Mouse (Mus musculus): ENCODE measurements around the gene Ska3. TPM values are rescaled to one million over a fixed set of nuclear protein-coding genes. Genes with fewer than 3 reads are reported as not detected.
A peak's percentile ranks its signal among the peaks of the same experiment; 100 is the strongest.
"Not testable (repeated sequence)": the region's sequence is repeated elsewhere in the genome, so short reads cannot be mapped to it uniquely, and the experiment has no call there.

Ska3 gene
- polyA plus RNA-seq (2016; fragmentation: Nextera tagmentation; extraction: Ambion mirVana), result 43.9 and 46.7 TPM in 2 replicates

GRCm38 (mm10) chr14:57825788-57826751 is at the start of gene Ska3, which contains the start of gene Mrpl57:
TSS of gene Ska3 (minus strand) at chr14:57826185.
TSS of gene Mrpl57 (plus strand) at chr14:57826234.
- Histone ChIP-seq H3K9ac (peak within 1 kb of the TSS; percentile 82), H3K27me3 (no peaks in the 10 kb centered on the region), H3K4me1 (peaks cover 16% of the 10 kb centered on the region), H3K27ac (peak within 1 kb of the TSS; percentile 94), H3K9me3 (no peaks in the 10 kb centered on the region), H3K4me2 (replicated peaks) (peak within 1 kb of the TSS; percentile 72), H3K36me3 (peaks cover 12% of the 10 kb centered on the region), H3K4me3 (peak within 1 kb of the TSS; percentile 68)
- peak; percentile 93 for ATAC-seq (ENCODE audit: insufficient number of reproducible peaks, insufficient read depth, low FRiP score, low TSS enrichment)
- WGBS, result under 1% methylated on average over 96 of the region's 96 CpGs

DNA sequence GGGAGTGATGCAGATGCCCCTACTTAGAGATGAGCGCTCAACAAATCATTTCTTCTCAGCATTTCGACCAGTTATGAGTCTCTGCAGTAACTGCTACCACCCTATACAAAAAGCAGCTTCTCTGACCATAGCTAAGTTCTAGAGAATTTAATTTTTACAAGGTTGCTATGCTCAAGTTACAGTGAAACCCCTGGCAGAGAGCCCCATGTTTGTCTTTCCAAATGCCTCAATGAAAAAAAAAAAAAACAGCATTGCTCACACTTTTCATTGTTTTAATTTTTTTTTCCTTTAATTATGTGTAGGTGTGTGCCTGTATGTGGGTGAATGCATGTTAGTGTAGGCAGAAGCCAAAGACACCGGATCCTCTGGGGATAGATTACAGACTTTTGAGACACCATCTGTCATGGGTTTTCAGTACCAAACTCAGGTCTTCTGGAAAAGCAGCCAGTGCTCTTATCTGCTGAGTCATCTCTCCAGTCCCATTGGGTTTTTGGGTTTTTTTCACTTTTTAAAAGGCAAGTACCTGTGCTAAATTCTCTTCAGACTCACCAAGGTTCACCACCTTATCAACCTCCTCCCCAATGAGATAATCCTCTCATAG is 40.8 kb upstream of the Ska3 start:
- Histone ChIP-seq H3K9ac (no peak overlapping the region), H3K27me3 (no peaks in the 10 kb centered on the region), H3K36me3 (peaks cover 44% of the 10 kb centered on the region), H3K4me1 (no peaks in the 10 kb centered on the region), H3K4me3 (no peak overlapping the region), H3K4me2 (replicated peaks) (no peak overlapping the region), H3K9me3 (no peaks in the 10 kb centered on the region), H3K27ac (no peak overlapping the region)
- no peak for ATAC-seq (ENCODE audit: insufficient number of reproducible peaks, insufficient read depth, low FRiP score, low TSS enrichment)
- 93% methylated on average over 3 of the region's 3 CpGs for WGBS

DNA sequence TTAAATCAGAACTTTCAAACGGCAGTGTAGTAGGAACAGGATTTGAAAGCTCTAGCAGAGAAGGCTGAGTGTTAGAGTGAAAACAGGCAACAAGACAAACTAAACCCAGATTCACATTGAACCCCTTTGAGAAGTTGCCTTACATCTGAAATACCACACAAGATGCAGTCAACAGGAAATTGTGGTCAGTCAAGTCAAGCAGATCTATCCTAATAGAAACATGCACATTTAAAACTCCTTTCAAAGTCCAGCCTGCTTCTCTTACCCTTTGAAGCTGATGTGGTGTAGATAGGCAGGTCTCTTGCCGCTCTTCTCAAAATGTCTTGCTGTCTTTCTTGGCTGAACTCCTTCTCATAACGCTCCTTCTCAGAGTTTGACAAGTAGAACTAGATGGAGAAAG is 39.3 kb upstream of the Ska3 start:
- 90% methylated on average over 3 of the region's 3 CpGs for WGBS
- no peak for ATAC-seq (ENCODE audit: insufficient number of reproducible peaks, insufficient read depth, low FRiP score, low TSS enrichment)
- no peaks in the 10 kb centered on the region for H3K27me3 ChIP-seq
- peaks cover 57% of the 10 kb centered on the region for H3K36me3 ChIP-seq
- H3K9me3 ChIP-seq, result no peaks in the 10 kb centered on the region
- no peak overlapping the region for H3K4me2 ChIP-seq (replicated peaks)
- no peaks in the 10 kb centered on the region for H3K4me1 ChIP-seq
- H3K9ac ChIP-seq, result no peak overlapping the region
- H3K27ac ChIP-seq, result no peak overlapping the region
- no peak overlapping the region for H3K4me3 ChIP-seq

DNA sequence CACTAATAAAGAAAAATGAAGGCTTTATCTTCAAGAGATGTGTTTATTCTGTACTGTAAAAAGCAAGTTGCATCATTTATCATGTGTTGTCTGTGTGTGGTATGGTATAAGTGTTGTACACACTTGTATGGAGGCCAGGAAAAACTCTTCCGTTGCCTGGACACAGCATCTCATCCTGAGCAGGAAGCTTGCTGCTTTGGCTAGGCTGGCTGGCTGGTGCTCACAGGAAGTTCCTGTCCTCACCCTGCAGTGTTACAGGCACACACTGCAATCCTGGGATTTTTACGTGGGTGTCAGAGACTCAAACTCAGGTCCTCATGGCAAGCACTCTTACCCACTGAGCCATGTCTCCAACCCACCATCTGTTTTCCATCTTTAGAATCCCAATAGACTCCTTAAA is 37.1 kb upstream of the Ska3 start:
- Histone ChIP-seq H3K4me2 (replicated peaks) (no peak overlapping the region), H3K4me3 (no peak overlapping the region), H3K36me3 (peaks cover 55% of the 10 kb centered on the region), H3K4me1 (no peaks in the 10 kb centered on the region), H3K27ac (no peak overlapping the region), H3K27me3 (no peaks in the 10 kb centered on the region), H3K9ac (no peak overlapping the region), H3K9me3 (no peaks in the 10 kb centered on the region)
- 82% methylated on average over 2 of the region's 2 CpGs for WGBS
- no peak for ATAC-seq (ENCODE audit: insufficient number of reproducible peaks, insufficient read depth, low FRiP score, low TSS enrichment)

- ATAC-seq (ENCODE audit: insufficient number of reproducible peaks, insufficient read depth, low FRiP score, low TSS enrichment), result no peak
- Histone ChIP-seq H3K4me3 (no peak overlapping the region), H3K9me3 (no peaks in the 10 kb centered on the region), H3K4me2 (replicated peaks) (no peak overlapping the region), H3K36me3 (peaks cover 52% of the 10 kb centered on the region), H3K27ac (no peak overlapping the region), H3K9ac (no peak overlapping the region), H3K27me3 (no peaks in the 10 kb centered on the region), H3K4me1 (no peaks in the 10 kb centered on the region)
- 90% methylated on average over 4 of the region's 4 CpGs for WGBS
Measured at GRCm38 (mm10) chr14:57861987-57862412, 36.0 kb upstream of the Ska3 start.

GRCm38 (mm10) chr14:57859520-57859919 is 33.5 kb upstream of the Ska3 start:
- no peaks in the 10 kb centered on the region for H3K9me3 ChIP-seq
- H3K4me2 ChIP-seq (replicated peaks), result no peak overlapping the region
- H3K27me3 ChIP-seq, result no peaks in the 10 kb centered on the region
- H3K27ac ChIP-seq, result no peak overlapping the region
- ATAC-seq (ENCODE audit: insufficient number of reproducible peaks, insufficient read depth, low FRiP score, low TSS enrichment), result no peak
- H3K36me3 ChIP-seq, result peaks cover 42% of the 10 kb centered on the region
- no peaks in the 10 kb centered on the region for H3K4me1 ChIP-seq
- H3K4me3 ChIP-seq, result no peak overlapping the region
- H3K9ac ChIP-seq, result no peak overlapping the region

GRCm38 (mm10) chr14:57858601-57859000 is 32.6 kb upstream of the Ska3 start:
- WGBS, result 96% methylated on average over 2 of the region's 2 CpGs
- no peak overlapping the region for H3K4me2 ChIP-seq (replicated peaks)
- no peak overlapping the region for H3K27ac ChIP-seq
- ATAC-seq (ENCODE audit: insufficient number of reproducible peaks, insufficient read depth, low FRiP score, low TSS enrichment), result no peak
- H3K9me3 ChIP-seq, result no peaks in the 10 kb centered on the region
- no peak overlapping the region for H3K4me3 ChIP-seq
- peaks cover 39% of the 10 kb centered on the region for H3K36me3 ChIP-seq
- no peaks in the 10 kb centered on the region for H3K27me3 ChIP-seq
- H3K9ac ChIP-seq, result no peak overlapping the region
- no peaks in the 10 kb centered on the region for H3K4me1 ChIP-seq

DNA sequence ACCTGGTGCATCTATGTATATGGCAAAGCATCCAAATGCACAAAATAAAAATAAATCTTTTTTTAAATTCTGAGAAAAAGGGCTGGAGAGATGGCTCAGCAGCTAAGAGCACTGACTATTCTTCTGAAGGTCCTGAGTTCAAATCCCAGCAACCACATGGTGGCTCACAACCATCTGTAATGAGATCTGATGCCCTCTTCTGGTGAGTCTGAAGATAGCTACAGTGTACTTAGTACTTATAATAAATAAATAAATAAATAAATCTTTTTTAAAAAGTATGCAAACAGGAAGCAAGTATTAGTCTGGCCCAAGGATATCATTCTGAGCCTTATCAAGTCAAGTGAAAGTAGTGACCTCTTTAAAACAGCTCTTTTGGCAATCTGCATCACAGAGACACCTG is 30.1 kb upstream of the Ska3 start:
- not testable (repeated sequence) for H3K4me1 ChIP-seq; H3K4me3 ChIP-seq; H3K9me3 ChIP-seq; H3K4me2 ChIP-seq (replicated peaks); ATAC-seq (ENCODE audit: insufficient number of reproducible peaks, insufficient read depth, low FRiP score, low TSS enrichment); H3K9ac ChIP-seq; H3K27ac ChIP-seq; H3K27me3 ChIP-seq
- peaks cover 27% of the 10 kb centered on the region for H3K36me3 ChIP-seq

- Histone ChIP-seq H3K4me2 (replicated peaks) (no peak overlapping the region), H3K27ac (no peak overlapping the region), H3K36me3 (peaks cover 26% of the 10 kb centered on the region), H3K4me1 (no peaks in the 10 kb centered on the region), H3K9me3 (no peaks in the 10 kb centered on the region), H3K4me3 (no peak overlapping the region), H3K27me3 (no peaks in the 10 kb centered on the region), H3K9ac (no peak overlapping the region)
- 90% methylated on average over 2 of the region's 2 CpGs for WGBS
- ATAC-seq (ENCODE audit: insufficient number of reproducible peaks, insufficient read depth, low FRiP score, low TSS enrichment), result no peak
Measured at GRCm38 (mm10) chr14:57852961-57853360, 27.0 kb upstream of the Ska3 start.

DNA sequence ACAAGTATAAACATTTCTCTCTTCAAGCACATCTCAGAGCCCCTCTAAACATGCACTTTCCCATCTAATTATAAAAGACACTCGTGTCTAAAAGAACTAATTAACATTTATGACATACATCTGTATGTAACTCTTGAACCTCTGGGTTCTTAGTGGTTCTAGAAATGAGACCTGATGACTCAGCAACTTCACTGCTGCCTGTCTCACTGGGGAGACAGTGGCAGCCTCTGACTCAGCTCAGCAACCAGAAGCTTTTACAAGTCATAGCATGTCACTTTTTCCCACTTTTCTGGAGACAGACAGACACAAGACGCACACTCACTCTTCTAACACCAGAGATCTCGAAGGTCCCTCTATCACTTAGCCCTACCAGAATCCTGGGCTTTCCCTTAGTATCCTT is 24.3 kb upstream of the Ska3 start:
- Histone ChIP-seq H3K4me2 (replicated peaks) (no peak overlapping the region), H3K27me3 (no peaks in the 10 kb centered on the region), H3K9me3 (no peaks in the 10 kb centered on the region), H3K4me1 (no peaks in the 10 kb centered on the region), H3K4me3 (no peak overlapping the region), H3K36me3 (peaks cover 30% of the 10 kb centered on the region), H3K9ac (no peak overlapping the region), H3K27ac (no peak overlapping the region)
- no peak for ATAC-seq (ENCODE audit: insufficient number of reproducible peaks, insufficient read depth, low FRiP score, low TSS enrichment)
- 85% methylated on average over 3 of the region's 3 CpGs for WGBS

GRCm38 (mm10) chr14:57848646-57849045 is 22.7 kb upstream of the Ska3 start:
- peaks cover 39% of the 10 kb centered on the region for H3K36me3 ChIP-seq
- H3K4me1 ChIP-seq, result no peaks in the 10 kb centered on the region
- no peak overlapping the region for H3K9ac ChIP-seq
- ATAC-seq (ENCODE audit: insufficient number of reproducible peaks, insufficient read depth, low FRiP score, low TSS enrichment), result no peak
- WGBS, result 91% methylated on average over 2 of the region's 2 CpGs
- H3K4me3 ChIP-seq, result no peak overlapping the region
- H3K9me3 ChIP-seq, result no peaks in the 10 kb centered on the region
- no peaks in the 10 kb centered on the region for H3K27me3 ChIP-seq
- H3K27ac ChIP-seq, result no peak overlapping the region
- no peak overlapping the region for H3K4me2 ChIP-seq (replicated peaks)

GRCm38 (mm10) chr14:57848061-57848460 is 22.1 kb upstream of the Ska3 start:
- H3K4me3 ChIP-seq; H3K27me3 ChIP-seq; H3K27ac ChIP-seq; H3K4me2 ChIP-seq (replicated peaks); H3K4me1 ChIP-seq; H3K9ac ChIP-seq; H3K9me3 ChIP-seq; ATAC-seq (ENCODE audit: insufficient number of reproducible peaks, insufficient read depth, low FRiP score, low TSS enrichment): not testable (repeated sequence)
- 78% methylated on average over 5 of the region's 5 CpGs for WGBS
- peaks cover 40% of the 10 kb centered on the region for H3K36me3 ChIP-seq
